Mouse (Mus musculus) telencephalon, adult 2 months (tissue): ENCODE data around the gene Arhgap1.
"Not testable (repeated sequence)": the region's sequence is repeated elsewhere in the genome, so short reads cannot be mapped to it uniquely, and the experiment has no call there.

Experiments
- DNase-seq: peaks from one replicate; pipeline ENCODE4 v3.0.0-alpha.2; 2011; ENCODE audit warnings: low read depth, low spot score

Arhgap1 gene

DNA sequence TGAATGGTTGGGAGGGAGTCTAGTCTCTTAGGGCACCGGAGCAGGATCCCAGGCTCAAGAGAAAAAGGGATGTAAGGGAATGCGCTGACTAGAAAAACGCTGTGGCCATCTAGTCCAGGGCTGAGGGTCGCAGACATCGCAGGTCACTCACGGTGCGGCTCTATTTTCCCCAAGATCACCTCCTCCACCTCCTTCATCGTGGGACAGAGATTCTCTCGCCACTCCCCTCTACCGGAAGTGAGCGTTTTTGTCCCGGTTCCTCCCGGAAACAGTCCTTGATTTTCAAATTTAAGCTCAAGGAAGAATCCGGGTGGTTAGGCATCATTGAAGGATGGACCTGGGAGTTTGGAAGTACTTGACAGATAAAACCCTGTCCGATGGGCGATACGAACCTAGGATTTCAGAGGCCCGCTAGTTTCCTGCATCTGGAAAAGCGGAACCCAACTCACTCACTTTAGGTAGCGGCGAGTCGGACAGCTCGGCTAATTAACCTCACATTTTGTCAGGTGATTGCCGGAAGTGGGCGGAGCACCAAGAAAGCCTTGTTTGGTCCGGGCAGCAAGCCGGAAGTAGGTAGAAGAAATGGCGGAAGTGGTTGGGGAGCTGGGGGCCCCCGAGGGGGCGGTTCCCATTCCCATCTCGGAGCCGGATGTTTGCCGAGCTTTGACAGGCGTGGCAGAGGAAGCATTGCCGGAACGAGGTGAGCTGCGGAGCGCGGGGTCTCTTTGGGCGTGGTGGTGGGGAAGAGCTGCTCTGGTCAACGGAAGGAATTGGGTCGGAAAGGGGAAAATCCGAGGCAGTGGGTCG lies at the start of gene Arhgap1, which contains the start of gene Zfp408:
Gene Arhgap1, plus strand, starts transcription at position 308 of the 807 bp plus-strand sequence.
Gene Zfp408, minus strand, starts transcription at position 239 of the 807 bp plus-strand sequence.
- peak; percentile 99 for DNase-seq

DNA sequence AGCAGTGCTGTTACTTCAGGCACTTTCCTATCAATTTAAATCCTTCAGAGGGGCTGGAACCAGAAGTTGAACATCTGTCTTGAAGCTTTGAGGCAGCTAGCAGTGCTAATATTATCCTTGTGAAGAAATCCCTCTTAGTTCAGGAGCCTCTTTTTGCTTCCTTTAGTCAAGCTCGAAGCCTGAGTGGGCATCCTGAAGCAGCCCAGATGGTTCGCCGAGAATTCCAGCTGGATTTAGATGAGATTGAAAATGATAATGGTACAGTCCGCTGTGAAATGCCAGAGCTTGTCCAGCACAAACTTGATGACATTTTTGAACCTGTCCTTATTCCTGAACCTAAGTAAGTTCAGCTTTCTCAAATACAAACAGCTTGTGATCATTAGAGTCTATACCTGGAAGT lies 49.2 kb upstream of the Arhgap1 start:
- peak; percentile 51 for DNase-seq

DNA sequence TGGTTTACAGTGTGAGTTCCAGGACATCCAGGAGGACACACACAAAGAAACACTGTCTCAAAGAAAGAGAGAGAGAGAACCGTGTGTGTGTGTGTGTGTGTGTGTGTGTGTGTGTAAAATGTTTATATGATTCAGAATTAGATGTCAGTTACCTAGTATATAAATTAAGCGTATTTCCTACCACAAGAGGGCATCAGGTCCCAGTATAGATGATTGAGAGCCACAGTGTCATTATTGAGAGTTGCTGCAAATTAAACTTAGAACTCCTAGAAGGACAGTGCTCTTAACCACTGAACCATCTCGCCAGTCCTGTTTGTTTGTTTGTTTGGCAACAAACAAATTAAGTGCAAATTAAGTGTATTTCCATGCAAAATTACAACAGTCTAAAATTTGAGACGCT lies 47.3 kb upstream of the Arhgap1 start:
- DNase-seq = no peak

DNA sequence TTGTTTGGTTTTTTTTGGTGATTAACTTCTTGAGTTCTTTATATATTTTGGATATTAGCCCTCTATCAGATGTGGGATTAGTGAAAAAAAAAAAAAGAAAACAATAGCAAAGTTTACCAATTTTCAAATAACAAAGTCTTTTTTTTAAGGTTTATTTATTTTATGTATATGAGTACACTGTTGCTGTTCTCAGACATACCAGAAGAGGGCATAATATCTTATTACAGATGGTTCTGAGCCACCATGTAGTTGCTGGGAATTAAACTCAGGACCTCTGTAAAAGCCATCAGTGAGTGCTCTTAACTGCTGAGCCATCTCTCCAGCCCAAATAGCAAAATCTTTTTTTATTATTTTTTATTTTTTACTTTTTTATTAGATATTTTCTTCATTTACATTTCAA lies 40.3 kb upstream of the Arhgap1 start:
- not testable (repeated sequence) for DNase-seq

DNA sequence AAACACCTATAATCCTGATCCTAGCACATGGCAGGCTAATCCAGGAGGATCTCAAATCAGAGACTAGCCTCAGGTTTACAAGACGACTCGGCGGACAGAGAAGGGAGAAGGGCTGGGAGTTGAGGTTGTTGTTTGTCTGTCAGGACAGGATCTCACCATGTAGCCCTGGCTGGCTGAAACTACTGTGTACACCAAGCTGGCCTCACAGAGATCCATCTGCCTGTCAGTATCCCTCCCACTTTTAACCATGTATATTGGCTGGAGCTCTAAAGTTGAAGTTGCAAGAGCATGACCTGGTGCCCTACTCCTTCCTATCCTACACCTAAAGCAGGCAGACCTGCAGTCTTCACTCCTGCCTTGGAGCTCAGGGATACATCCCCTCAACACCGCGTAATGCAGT lies 27.3 kb upstream of the Arhgap1 start:
- DNase-seq = no peak

DNA sequence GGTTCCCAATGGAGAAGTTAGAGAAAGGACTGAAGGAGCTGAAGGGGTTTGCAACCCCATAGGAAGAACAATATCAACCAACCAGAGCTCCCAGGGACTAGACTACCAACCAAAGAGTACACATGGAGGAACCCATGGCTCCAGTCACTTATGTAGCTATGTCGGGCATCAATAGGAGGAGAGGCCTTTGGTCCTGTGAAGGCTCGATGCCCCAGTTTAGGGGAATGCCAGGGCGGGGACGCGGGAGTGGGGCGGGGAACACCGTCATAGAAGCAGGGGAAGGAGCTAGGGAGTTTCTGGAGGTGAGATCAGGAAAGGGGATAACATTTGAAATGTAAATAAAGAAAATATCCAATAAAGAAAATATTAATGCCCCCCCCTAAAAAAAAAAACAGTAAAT lies 26.3 kb upstream of the Arhgap1 start:
- DNase-seq = not testable (repeated sequence)

DNA sequence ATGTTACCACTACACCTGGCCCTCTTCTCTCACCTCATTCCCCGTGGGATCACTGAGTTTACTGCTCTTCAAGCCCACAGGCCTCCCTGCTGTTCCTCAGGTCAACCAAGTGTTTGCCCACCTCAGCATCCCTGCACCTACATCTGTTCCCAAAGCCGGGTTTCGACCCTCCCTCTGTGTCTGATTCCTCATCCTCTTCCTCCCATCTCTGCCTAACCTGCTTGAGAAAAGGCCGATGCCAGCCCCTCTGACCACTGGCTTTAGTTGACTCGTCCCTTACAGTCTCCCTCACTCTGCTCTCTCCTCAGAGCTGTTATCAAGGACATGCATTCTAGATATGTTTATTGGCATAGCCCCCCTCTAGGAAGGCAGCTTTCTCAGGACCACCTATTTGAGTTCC lies 22.2 kb upstream of the Arhgap1 start:
- no peak for DNase-seq

DNA sequence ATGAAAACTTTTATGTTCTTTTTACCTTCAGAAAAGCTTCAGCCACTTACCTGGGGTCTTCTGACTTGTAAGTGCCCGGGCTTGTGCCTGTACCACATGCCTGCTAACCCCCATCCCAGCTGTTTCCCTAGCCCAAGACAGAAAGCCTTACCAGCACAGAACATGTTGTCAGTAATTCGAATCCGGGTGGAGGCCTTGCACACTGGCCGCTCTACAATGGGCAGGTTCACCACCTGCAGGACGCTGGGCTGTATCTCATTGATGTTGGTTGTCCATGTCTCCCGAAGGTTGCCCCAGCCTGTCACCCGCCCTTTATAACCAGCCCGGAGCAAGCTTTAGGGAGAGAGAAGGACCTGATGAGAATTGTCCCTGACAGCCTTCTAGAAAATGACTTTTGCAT lies 21.5 kb upstream of the Arhgap1 start:
- no peak for DNase-seq

DNA sequence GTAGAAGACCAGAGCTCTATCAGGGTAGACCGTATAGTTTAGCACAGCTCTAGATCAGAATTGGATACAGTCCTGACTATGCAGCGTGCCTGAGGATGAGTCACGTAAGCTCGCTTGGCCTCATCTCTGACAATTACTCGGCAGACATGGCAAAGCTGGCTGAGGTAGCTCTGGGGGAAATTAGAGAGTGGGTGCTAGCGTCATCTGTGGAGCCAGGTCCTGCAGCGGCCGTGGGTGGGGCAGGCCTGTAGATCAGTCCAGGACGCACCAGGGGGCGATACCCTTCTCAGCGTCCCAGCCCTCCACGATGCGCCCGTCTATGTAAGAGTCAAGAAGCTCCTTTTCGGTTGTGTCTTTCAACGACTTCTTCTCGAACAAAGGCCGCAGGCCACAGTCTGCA lies 20.0 kb upstream of the Arhgap1 start:
- DNase-seq = peak; percentile 58

DNA sequence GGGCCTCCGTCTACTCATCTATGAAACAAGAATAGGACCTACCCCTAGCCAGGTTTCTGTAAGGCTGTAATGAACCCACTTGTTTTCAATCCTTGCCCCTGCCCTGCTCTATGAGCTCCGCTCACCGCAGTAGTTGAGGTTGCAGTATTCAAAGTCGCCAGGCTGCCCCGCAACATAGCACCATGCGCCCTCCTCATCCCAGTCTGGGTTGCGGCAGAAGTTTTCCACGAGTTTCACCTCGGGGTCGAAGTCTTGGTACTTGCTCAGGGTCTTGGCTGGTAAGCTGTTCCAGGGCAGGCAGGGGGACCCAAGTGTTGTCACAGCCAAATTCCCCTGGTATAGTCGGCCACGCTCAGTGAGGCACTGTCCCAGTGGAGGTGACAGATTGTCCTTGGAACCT lies 19.3 kb upstream of the Arhgap1 start:
- DNase-seq = no peak

DNA sequence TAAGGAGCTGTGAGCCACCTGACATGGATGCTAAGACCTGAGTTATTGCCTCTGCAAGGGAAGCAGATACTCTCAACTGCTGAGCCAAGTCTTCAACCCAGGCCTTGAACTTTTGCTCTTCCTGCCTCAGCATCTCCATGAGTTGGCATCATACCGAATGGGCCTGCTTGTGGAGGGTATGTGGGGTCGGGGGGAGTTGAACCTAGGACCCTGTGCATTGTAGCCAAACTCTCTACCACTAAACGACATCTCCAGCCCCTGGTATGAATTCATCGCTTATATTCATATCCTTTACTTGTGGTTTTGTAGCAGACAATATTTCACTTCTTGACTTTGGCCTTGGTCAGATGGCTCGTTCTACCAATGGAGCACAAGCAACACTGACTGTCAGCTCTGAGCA lies 17.8 kb upstream of the Arhgap1 start:
- no peak for DNase-seq

DNA sequence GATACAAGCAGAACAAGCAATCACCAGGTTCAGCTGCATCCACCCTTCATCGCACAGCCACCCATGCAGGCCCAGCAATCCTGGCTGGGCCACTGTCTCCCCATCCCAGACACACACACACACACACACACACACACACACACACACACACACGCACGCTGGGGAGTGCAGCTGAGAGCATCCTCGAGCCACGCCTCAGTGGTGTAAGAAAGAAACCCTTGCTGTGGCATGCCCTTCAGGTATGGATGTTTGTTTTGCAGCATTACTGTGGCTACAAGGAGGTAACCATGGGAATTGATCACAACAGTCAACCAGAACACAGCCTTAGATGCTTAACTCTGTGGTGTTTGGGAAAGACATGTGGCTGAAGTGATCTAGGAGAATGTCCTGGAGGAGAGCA lies 17.3 kb upstream of the Arhgap1 start:
- DNase-seq = no peak

DNA sequence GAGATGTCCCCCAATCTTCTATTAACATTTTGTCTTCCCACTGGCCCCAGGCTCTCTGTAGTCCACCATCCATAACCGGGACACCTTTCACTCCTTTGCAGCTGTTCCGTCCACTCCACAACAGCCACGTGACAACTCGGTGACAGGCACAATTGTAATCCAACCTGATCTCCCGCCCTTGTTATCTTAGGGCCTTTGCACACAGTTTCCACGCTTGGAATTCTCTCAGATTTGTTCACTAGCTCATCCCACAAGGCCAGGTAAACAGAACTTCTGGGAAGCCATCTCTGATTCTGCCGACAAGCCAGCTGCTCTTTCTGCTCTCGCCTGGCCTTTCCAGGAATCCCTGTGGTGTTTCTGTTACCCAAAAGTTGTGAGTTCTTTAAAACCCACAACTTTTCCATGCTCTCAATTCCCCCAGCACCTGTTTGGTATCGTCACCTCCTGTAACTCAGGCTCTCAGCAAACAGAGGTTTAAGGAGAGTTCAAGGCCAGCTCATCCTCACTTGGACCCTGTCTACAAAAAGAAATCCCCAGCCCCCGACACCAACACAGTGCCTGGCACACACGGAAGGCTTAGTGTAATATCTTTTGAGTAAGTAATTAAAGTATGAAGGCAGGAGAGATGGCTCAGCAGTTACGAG lies 16.2 kb upstream of the Arhgap1 start:
- no peak for DNase-seq

DNA sequence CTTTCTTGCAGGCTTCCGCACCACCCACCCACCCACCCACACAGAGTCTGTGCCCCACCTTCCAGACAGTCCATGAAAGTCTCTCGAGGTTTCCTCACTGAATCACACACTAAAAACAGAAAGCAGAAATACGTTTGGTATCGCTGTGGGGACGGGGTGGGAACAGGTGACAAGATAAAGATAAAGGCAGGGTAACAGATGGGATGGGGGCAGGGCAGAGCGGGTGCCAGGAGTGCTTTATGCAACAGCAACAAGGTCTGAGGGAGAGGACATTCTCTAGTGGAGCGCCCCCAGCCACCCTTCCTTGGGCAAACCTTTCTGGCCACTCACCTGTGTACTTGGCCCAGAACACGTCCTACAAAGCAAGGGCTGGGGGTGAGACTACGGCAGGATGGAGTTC lies 14.8 kb upstream of the Arhgap1 start:
- no peak for DNase-seq

DNA sequence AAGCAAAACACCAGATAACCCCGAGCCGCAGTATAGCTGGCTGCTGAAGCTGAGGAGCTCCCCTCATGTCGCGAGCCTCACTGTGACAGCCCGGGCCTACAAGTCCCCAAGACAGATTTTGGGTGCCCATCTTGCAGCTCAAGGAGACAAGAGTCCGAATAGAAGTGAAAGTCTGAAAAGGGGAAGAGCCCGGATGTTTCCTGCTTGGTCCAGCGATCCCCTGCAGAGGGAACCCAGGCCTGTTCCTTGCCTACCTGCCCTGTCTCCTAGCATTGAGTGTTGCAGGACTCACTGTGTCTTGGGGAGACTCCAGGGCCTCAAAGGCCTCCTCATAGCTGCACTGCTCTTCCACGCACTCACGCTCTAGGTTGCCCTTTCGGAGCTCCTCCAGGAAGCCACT lies 14.2 kb upstream of the Arhgap1 start:
- no peak for DNase-seq

DNA sequence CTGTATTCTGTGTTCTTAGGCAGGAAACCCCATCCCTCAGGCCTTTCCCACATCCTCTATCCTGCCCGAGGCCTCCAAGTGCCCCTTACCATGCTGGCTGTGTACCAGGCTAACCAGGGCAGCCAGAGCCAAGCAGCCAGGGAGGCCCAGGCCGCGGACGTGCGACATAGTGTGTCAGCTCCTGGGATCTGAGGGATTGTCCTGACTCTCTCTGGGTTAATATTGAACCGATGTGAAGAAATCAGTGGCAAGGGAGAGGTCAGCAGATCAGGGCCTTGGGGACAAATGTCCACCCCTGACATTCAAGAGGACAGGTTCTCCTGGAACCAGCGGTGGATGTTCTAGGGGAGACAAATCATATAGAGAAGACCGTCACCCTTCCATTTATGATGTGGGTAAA lies 13.4 kb upstream of the Arhgap1 start, which contains the start of gene F2:
Gene F2, minus strand, starts transcription at position 186 of the 400 bp plus-strand sequence.
- no peak for DNase-seq

DNA sequence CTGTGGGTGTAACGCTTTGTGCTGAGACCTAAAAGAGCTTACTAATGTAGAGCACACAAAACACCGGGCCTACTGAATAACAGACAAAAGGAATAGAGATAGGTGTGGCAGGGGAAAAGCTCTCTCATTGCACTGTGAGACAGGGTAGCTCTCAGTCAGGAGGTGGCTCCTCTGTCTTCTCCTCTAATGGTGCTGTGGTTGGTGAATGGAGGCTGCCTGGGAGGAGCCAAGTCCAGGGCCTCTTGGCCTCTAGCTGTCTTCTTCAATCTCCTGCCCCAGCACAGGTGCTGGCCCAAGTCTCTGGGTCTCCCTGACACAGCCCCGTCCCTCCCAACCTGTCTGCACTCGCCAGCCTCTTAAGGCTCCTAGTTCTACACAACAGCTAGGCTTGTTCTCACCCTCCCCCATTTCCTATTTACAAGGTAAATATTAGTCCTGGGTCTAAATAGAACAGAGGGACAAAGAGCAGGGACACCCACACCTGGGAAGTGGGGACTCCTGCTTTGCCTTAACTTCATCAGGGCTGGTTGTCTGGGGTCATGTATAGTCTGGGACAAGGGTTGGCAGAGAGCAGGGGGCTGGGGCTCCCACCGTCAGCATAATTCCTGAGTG lies 12.8 kb upstream of the Arhgap1 start:
- no peak for DNase-seq

DNA sequence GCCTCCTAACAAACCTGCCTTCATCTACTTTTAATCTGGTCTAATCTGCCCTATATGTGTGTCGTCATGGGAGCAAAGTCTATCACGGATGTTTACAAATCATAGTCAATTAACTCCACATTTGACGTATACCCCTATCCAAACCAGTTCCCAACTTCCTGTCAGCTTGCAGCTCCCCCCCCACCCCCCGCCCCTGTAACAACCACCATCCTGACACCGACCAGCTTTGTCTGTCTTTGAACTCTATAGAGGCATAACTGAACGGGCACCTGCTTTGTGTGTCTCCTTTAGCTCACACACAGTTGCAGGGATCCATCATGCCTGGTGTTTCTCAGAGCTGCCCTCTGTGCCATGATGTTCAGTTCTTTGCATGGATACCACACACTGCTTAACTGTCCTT lies 10.7 kb upstream of the Arhgap1 start:
- no peak for DNase-seq

DNA sequence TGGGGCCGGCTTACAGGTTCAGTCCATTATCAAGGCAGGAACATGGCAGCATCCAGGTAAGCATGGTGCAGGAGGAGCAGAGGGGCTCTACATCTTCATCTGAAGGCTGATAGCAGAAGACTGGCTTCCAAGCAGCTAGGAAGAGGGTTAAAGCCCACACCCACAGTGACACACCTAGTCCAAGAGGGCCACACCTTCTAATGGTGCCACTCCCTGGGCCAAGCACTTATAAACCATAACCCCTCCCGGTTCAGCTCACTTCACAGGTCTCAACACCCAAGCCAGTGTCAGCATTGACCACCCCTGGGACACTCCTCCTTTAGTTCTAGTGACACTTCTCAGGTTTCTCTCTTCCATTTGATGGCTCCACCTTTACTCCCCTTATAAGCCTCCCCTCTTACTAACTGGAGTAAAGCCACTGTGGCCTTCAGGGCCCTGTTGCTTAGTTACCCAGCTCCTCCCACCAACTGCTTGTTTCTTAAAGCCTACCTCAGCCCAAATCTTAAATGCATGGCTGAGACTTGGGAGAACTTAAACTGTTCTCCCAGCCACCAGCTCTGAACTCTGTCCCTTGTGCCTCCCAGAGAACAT lies 6.7 kb upstream of the Arhgap1 start:
- no peak for DNase-seq

DNA sequence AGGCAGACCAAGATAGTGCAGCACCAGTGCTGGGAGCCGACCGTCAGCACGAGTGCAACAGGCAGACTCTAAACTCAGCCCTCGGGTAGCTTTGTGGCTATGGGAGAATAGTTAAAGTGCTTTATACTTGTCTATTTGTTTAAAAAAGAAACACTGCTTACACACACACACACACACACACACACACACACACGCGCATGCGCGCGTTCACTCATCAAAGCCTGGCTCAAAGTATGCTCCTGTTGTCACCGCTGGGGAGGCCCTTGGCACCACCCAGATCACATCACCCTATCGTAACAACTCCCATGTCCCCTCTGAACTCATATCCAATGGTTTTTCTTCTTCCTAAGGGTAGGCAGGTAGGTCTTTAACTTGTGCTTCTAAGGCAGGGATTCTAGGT lies 5.6 kb upstream of the Arhgap1 start:
- no peak for DNase-seq

DNA sequence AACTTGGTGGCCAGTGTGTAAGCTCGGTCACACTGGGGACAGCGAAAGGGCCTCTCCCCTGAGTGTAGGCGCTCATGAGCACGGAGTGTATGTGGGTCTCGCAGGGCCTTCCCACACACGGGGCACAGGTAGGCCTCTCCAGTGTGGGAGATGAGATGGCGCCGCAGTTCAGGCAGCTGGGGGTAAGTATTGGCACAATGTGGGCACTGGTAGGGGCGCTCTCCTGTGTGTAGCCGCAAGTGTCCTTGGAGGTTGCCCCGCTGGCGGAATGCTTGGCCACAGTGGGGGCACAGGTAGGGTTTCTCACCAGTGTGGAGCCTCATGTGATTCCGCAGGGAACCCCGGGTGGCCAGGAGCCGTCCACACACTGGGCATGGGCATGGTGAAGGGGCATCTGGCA lies 4.3 kb upstream of the Arhgap1 start:
- DNase-seq = no peak

DNA sequence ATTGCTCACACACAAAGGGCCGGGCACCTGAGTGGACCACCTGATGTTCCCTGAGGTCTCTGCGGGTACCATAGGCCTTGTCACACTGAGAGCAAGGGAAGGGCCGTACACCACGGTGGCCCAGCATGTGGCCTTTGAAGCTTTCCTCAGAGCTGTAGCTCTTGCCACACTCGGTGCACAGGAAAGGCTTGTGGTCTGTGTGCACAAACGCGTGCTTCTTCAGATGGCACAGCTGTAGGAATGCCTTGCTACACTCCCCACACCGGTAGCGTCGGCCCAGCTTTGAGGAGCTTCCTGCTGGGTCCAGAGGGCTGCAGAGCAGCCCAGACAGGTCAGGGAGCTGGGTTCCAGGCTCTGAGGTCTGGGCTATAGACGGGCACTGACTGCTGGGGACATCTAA lies 3.8 kb upstream of the Arhgap1 start:
- DNase-seq = no peak
